Mouse (Mus musculus): ENCODE data around the gene Uchl4. TPM values are rescaled to one million over a fixed set of nuclear protein-coding genes. Genes with fewer than 3 reads are reported as not detected.

The Uchl4 gene
- polyA plus RNA-seq, 1 experiment = 0.79 TPM

- DNase-seq (ENCODE audit: low read depth) = peak; percentile 78
- TF ChIP-seq CTCF (IDR thresholded peaks at IDR 0.05; ENCODE audit: borderline replicate concordance, extremely low read depth, insufficient read depth, insufficient read length) = peak; percentile 72
- TF ChIP-seq POLR2A (IDR thresholded peaks at IDR 0.05; ENCODE audit: borderline replicate concordance, extremely low read depth, insufficient read depth, insufficient read length, poor library complexity, severe bottlenecking) = no peak
Observed at GRCm38 (mm10) chr9:64277706-64278105, 42.7 kb downstream of the Uchl4 start.

GRCm38 (mm10) chr9:64278665-64279310 is 43.8 kb downstream of the Uchl4 start:
- DNase-seq (ENCODE audit: low read depth) = no peak
- no peak for TF ChIP-seq CTCF (IDR thresholded peaks at IDR 0.05; ENCODE audit: borderline replicate concordance, extremely low read depth, insufficient read depth, insufficient read length)
- no peak for TF ChIP-seq POLR2A (IDR thresholded peaks at IDR 0.05; ENCODE audit: borderline replicate concordance, extremely low read depth, insufficient read depth, insufficient read length, poor library complexity, severe bottlenecking)

GRCm38 (mm10) chr9:64281105-64281780 is 46.2 kb downstream of the Uchl4 start, which contains the start of gene Tipin:
Gene Tipin (plus strand): TSS chr9:64281581.
- TF ChIP-seq CTCF (IDR thresholded peaks at IDR 0.05; ENCODE audit: borderline replicate concordance, extremely low read depth, insufficient read depth, insufficient read length) (no peak), POLR2A (IDR thresholded peaks at IDR 0.05; ENCODE audit: borderline replicate concordance, extremely low read depth, insufficient read depth, insufficient read length, poor library complexity, severe bottlenecking) (peak; percentile 56; the same call in 1 of the 2 replicates)
- peak; percentile 97 for DNase-seq (ENCODE audit: low read depth)

- TF ChIP-seq CTCF (IDR thresholded peaks at IDR 0.05; ENCODE audit: borderline replicate concordance, extremely low read depth, insufficient read depth, insufficient read length) (no peak), POLR2A (IDR thresholded peaks at IDR 0.05; ENCODE audit: borderline replicate concordance, extremely low read depth, insufficient read depth, insufficient read length, poor library complexity, severe bottlenecking) (no peak)
Observed at GRCm38 (mm10) chr9:64281781-64282178, 46.8 kb downstream of the Uchl4 start.

GRCm38 (mm10) chr9:64282404-64282987 is 47.5 kb downstream of the Uchl4 start:
- TF ChIP-seq POLR2A (IDR thresholded peaks at IDR 0.05; ENCODE audit: borderline replicate concordance, extremely low read depth, insufficient read depth, insufficient read length, poor library complexity, severe bottlenecking) (no peak), CTCF (IDR thresholded peaks at IDR 0.05; ENCODE audit: borderline replicate concordance, extremely low read depth, insufficient read depth, insufficient read length) (no peak)
- DNase-seq (ENCODE audit: low read depth) = no peak

More at GRCm38 (mm10) chr9:64281781-64282178, 46.8 kb downstream of the Uchl4 start:
- no peak for DNase-seq (ENCODE audit: low read depth)

Other genes starting within 250 kb of the Uchl4 start
- gene Smad6, start 213.1 kb upstream of the Uchl4 start, polyA plus RNA-seq (2012; rRNA removed) = 4.9 and 6.1 TPM in 2 replicates
- gene Lctl, start 118.1 kb upstream of the Uchl4 start, polyA plus RNA-seq (2012; rRNA removed) = not detected in 2 replicates
- gene Zwilch, start 62.1 kb upstream of the Uchl4 start, polyA plus RNA-seq (2012; rRNA removed) = 12.8 and 20.1 TPM in 2 replicates
- 714 and 763 TPM in 2 replicates for gene Rpl4, start 61.8 kb upstream of the Uchl4 start, polyA plus RNA-seq (2012; rRNA removed)
- gene Snapc5, start 55.9 kb upstream of the Uchl4 start, polyA plus RNA-seq (2012; rRNA removed) = 14.5 and 16.9 TPM in 2 replicates
- 29.7 and 33.7 TPM in 2 replicates for gene Map2k1, start 18.4 kb downstream of the Uchl4 start, polyA plus RNA-seq (2012; rRNA removed)
- 56.8 and 67.4 TPM in 2 replicates for gene Tipin, start 46.4 kb downstream of the Uchl4 start, polyA plus RNA-seq (2012; rRNA removed)
- gene Dis3l, start 106.1 kb downstream of the Uchl4 start, polyA plus RNA-seq (2012; rRNA removed) = 17.9 and 20.4 TPM in 2 replicates
- 12.1 and 16.5 TPM in 2 replicates for gene Megf11, start 150.4 kb downstream of the Uchl4 start, polyA plus RNA-seq (2012; rRNA removed)